In the genomic region with DNA sequence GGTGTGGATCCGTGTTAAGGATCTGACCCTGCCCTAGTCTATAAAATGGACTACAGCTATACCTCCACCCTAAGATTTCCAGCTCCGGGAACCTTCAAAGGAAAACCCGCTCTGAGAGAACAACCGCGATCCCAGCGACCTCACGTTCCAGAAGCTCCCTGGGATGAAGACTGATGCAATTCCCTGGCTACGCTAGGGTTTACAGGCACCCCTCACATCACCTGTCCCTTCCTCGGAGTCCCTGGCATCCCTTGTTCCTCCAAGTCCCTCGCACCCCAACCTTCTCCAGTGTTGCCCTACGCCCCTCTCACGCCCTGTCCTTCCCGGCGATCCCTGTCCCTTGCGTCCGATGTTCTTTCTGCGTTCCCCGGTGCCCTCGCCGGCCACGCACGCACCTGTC, we compare ENCODE assay signal across 8 mouse cellular contexts. TPM values are rescaled to one million over a fixed set of nuclear protein-coding genes. Genes with fewer than 3 reads are reported as not detected.
A peak's percentile ranks its signal among the peaks of the same experiment; 100 is the strongest.
DNase-seq lines count a peak whose midpoint lies in the region; ATAC-seq and TF ChIP-seq lines count a peak whose summit lies in the region.

No protein-coding gene starts in this region.

- peak overlapping the region; percentile 85 for H3K4me2 ChIP-seq in limb, embryonic 12.5 days
- peak overlapping the region; percentile 91 for H3K4me2 ChIP-seq in stomach, embryonic 16.5 days (ENCODE audit: low read depth, low read length)

- TF ChIP-seq CTCF in spleen, adult 2 months (IDR thresholded peaks at IDR 0.05; ENCODE audit: extremely low read depth, insufficient read depth, insufficient read length, insufficient replicate concordance): no peak

- H3K36me3 ChIP-seq in spleen, adult 2 months (ENCODE audit: control insufficient read depth, insufficient read depth, low read length): peaks cover 12% of the 10 kb centered on the region
- H3K36me3 ChIP-seq in limb, embryonic 12.5 days: peaks cover 32% of the 10 kb centered on the region
- H3K36me3 ChIP-seq in stomach, embryonic 16.5 days (ENCODE audit: control insufficient read depth, insufficient read depth, low read length): peaks cover 13% of the 10 kb centered on the region

- H3K4me1 ChIP-seq in spleen, adult 2 months (ENCODE audit: control insufficient read depth, insufficient read depth, insufficient read length): peaks cover 13% of the 10 kb centered on the region; the same call in 1 of the 2 replicates
- peaks cover 15% of the 10 kb centered on the region for H3K4me1 ChIP-seq in limb, embryonic 12.5 days (replicated peaks)
- H3K4me1 ChIP-seq in stomach, embryonic 16.5 days (ENCODE audit: control insufficient read depth, insufficient read depth, low read length): peaks cover 15% of the 10 kb centered on the region

- ATAC-seq in cerebellum, adult (ENCODE audit: insufficient number of reproducible peaks, low FRiP score, low TSS enrichment): 0 out of 2 replicates have a peak, but pooled peaks have one; percentile 34
- ATAC-seq in limb, embryonic 12.5 days (ENCODE audit: insufficient number of reproducible peaks, insufficient read depth, low FRiP score, low TSS enrichment, low read depth): no peak; the same call in 1 of the 2 replicates
- peak; percentile 0; the same call in 1 of the 2 replicates for ATAC-seq in stomach, embryonic 16.5 days (ENCODE audit: insufficient read depth, low FRiP score)

- H3K27ac ChIP-seq in spleen, adult 2 months (ENCODE audit: insufficient read depth, low read length): peak overlapping the region; percentile 73
- peak overlapping the region; percentile 69 for H3K27ac ChIP-seq in limb, embryonic 12.5 days
- H3K27ac ChIP-seq in stomach, embryonic 16.5 days (ENCODE audit: low read length): peak overlapping the region; percentile 81

- intact Hi-C loops in gastrocnemius, postnatal 14 days (cut with DNase I; ENCODE audit: low total_unique reads): no loop called here

- no peaks in the 10 kb centered on the region for H3K9me3 ChIP-seq in limb, embryonic 12.5 days
- no peaks in the 10 kb centered on the region for H3K9me3 ChIP-seq in stomach, embryonic 16.5 days (replicated peaks; ENCODE audit: control insufficient read depth, low read length)

- H3K27me3 ChIP-seq in spleen, adult 2 months (ENCODE audit: control insufficient read depth, insufficient read depth, low read length): no peaks in the 10 kb centered on the region
- no peaks in the 10 kb centered on the region for H3K27me3 ChIP-seq in limb, embryonic 12.5 days
- no peaks in the 10 kb centered on the region for H3K27me3 ChIP-seq in stomach, embryonic 16.5 days (ENCODE audit: control insufficient read depth, insufficient read depth, low read length)

- peak overlapping the region; percentile 81 for H3K9ac ChIP-seq in limb, embryonic 12.5 days (replicated peaks)
- H3K9ac ChIP-seq in stomach, embryonic 16.5 days (ENCODE audit: low read length): peak overlapping the region; percentile 86

- no peak for TF ChIP-seq POLR2A in spleen, adult 2 months (IDR thresholded peaks at IDR 0.05; ENCODE audit: low read depth, low read length)

- no peak for DNase-seq in cerebellum, adult 9-11 months
- DNase-seq in spleen, adult 2 months (ENCODE audit: low read depth in 1 of 2, low spot score in 2 of 2): no peak
- DNase-seq in spleen, postnatal 4 days (ENCODE audit: low spot score in 2 of 2): no peak
- DNase-seq in gastrocnemius, postnatal 14 days: no peak
- no peak for DNase-seq in gastrocnemius, postnatal 25 days

- peak overlapping the region; percentile 74 for H3K4me3 ChIP-seq in spleen, adult 2 months (ENCODE audit: extremely low read depth, insufficient read depth, insufficient read length)
- H3K4me3 ChIP-seq in limb, embryonic 12.5 days (replicated peaks): peak overlapping the region; percentile 82
- H3K4me3 ChIP-seq in stomach, embryonic 16.5 days (replicated peaks; ENCODE audit: low read length): peak overlapping the region; percentile 77

- WGBS in spleen, adult 2 months: under 1% methylated on average over 22 of the region's 22 CpGs
- 1% methylated on average over 22 of the region's 22 CpGs for WGBS in limb, embryonic 12.5 days
- under 1% methylated on average over 22 of the region's 22 CpGs for WGBS in stomach, embryonic 16.5 days

RNA-seq across cellular contexts. Expression of a gene that starts 0.5 kb away (rescaled TPM):
- 20.9 and 25.3 TPM in 2 replicates for polyA plus RNA-seq in spleen, adult 2 months (2012; rRNA removed)
- 20.1 and 21.3 TPM in 2 replicates for polyA plus RNA-seq in limb, embryonic 12.5 days (2016; fragmentation: Nextera tagmentation; extraction: Ambion mirVana)
- 18.0 and 18.2 TPM in 2 replicates for polyA plus RNA-seq in stomach, embryonic 16.5 days (2015; fragmentation: Nextera tagmentation; extraction: Ambion mirVana)
- total RNA-seq in gastrocnemius, postnatal 14 days (2021): 1 to 10 TPM; 9.8 TPM
- 10 to 100 TPM; 11.9 to 12.8 TPM for total RNA-seq in gastrocnemius, postnatal 25 days (2021)

RNA-seq across cellular contexts. Expression of a gene that starts 41.2 kb away (rescaled TPM):
- 47.7 and 57.3 TPM in 2 replicates for polyA plus RNA-seq in spleen, adult 2 months (2012; rRNA removed)
- polyA plus RNA-seq in limb, embryonic 12.5 days (2016; fragmentation: Nextera tagmentation; extraction: Ambion mirVana): 24.5 and 26.3 TPM in 2 replicates
- polyA plus RNA-seq in stomach, embryonic 16.5 days (2015; fragmentation: Nextera tagmentation; extraction: Ambion mirVana): 10.6 and 12.2 TPM in 2 replicates
- 10 to 100 TPM; 23.3 to 31.2 TPM for total RNA-seq in gastrocnemius, postnatal 14 days (2021)
- total RNA-seq in gastrocnemius, postnatal 25 days (2021): 10 to 100 TPM; 30.0 to 32.3 TPM

RNA-seq across cellular contexts. Expression of a gene that starts 52.7 kb away (rescaled TPM):
- polyA plus RNA-seq in spleen, adult 2 months (2012; rRNA removed): not detected in 2 replicates
- 0.59 and 0.60 TPM in 2 replicates for polyA plus RNA-seq in limb, embryonic 12.5 days (2016; fragmentation: Nextera tagmentation; extraction: Ambion mirVana)
- 0.36 and 0.55 TPM in 2 replicates for polyA plus RNA-seq in stomach, embryonic 16.5 days (2015; fragmentation: Nextera tagmentation; extraction: Ambion mirVana)
- 1 to 10 TPM; 1.3 TPM for total RNA-seq in gastrocnemius, postnatal 14 days (2021)
- total RNA-seq in gastrocnemius, postnatal 25 days (2021): 1 to 10 TPM in 1 of 2 experiments, under 1 TPM in 1; 0.99 to 1.0 TPM
